Mouse (Mus musculus): ENCODE data around the gene Tssc4. TPM values are rescaled to one million over a fixed set of nuclear protein-coding genes. Genes with fewer than 3 reads are reported as not detected.

Tssc4 gene
- polyA plus RNA-seq, 1 experiment, result 85.1 TPM

GRCm38 (mm10) chr7:143033581-143033980 is 35.5 kb upstream of the Tssc4 start:
- no peak for TF ChIP-seq CTCF (IDR thresholded peaks at IDR 0.05; ENCODE audit: insufficient read depth, low read length)
- WGBS, result 74% methylated on average over 4 of the region's 4 CpGs
- Histone ChIP-seq H3K4me1 (ENCODE audit: control insufficient read depth, insufficient read depth, low read length) (no peaks in the 10 kb centered on the region; the same call in 1 of the 2 replicates), H3K4me3 (replicated peaks; ENCODE audit: extremely low read depth, low read depth, low read length) (no peak overlapping the region)
- no peak for DNase-seq

GRCm38 (mm10) chr7:143034112-143034511 is 34.9 kb upstream of the Tssc4 start:
- WGBS, result 96% methylated on average over 2 of the region's 2 CpGs
- TF ChIP-seq CTCF (IDR thresholded peaks at IDR 0.05; ENCODE audit: insufficient read depth, low read length) (no peak), POLR2A (IDR thresholded peaks at IDR 0.05; ENCODE audit: borderline replicate concordance, extremely low read depth, low read depth, low read length) (no peak)

GRCm38 (mm10) chr7:143034519-143035450 is 34.3 kb upstream of the Tssc4 start:
- no peak for TF ChIP-seq POLR2A (IDR thresholded peaks at IDR 0.05; ENCODE audit: borderline replicate concordance, extremely low read depth, low read depth, low read length)
- no peak for TF ChIP-seq CTCF (IDR thresholded peaks at IDR 0.05; ENCODE audit: insufficient read depth, low read length)
- no peak for DNase-seq
- 75% methylated on average over 8 of the region's 8 CpGs for WGBS

More at GRCm38 (mm10) chr7:143034112-143034511, 34.9 kb upstream of the Tssc4 start:
- no peak for DNase-seq
- no peak overlapping the region for H3K4me3 ChIP-seq (replicated peaks; ENCODE audit: extremely low read depth, low read depth, low read length)
- H3K4me1 ChIP-seq (ENCODE audit: control insufficient read depth, insufficient read depth, low read length), result no peaks in the 10 kb centered on the region; the same call in 1 of the 2 replicates

GRCm38 (mm10) chr7:143036787-143037186 is 32.3 kb upstream of the Tssc4 start:
- Histone ChIP-seq H3K4me1 (ENCODE audit: control insufficient read depth, insufficient read depth, low read length) (peaks cover 7% of the 10 kb centered on the region), H3K4me3 (replicated peaks; ENCODE audit: extremely low read depth, low read depth, low read length) (no peak overlapping the region)
- TF ChIP-seq POLR2A (IDR thresholded peaks at IDR 0.05; ENCODE audit: borderline replicate concordance, extremely low read depth, low read depth, low read length), result no peak
- TF ChIP-seq CTCF (IDR thresholded peaks at IDR 0.05; ENCODE audit: insufficient read depth, low read length), result no peak
- DNase-seq, result no peak
- 89% methylated on average over 3 of the region's 3 CpGs for WGBS

More at GRCm38 (mm10) chr7:143034519-143035450, 34.3 kb upstream of the Tssc4 start:
- no peak overlapping the region for H3K4me3 ChIP-seq (replicated peaks; ENCODE audit: extremely low read depth, low read depth, low read length)
- no peaks in the 10 kb centered on the region; the same call in 1 of the 2 replicates for H3K4me1 ChIP-seq (ENCODE audit: control insufficient read depth, insufficient read depth, low read length)

- DNase-seq, result no peak
- H3K4me1 ChIP-seq (ENCODE audit: control insufficient read depth, insufficient read depth, low read length), result peaks cover 11% of the 10 kb centered on the region
- WGBS, result 90% methylated on average over 4 of the region's 4 CpGs
- H3K4me3 ChIP-seq (replicated peaks; ENCODE audit: extremely low read depth, low read depth, low read length), result no peak overlapping the region
- TF ChIP-seq CTCF (IDR thresholded peaks at IDR 0.05; ENCODE audit: insufficient read depth, low read length), result no peak
- TF ChIP-seq POLR2A (IDR thresholded peaks at IDR 0.05; ENCODE audit: borderline replicate concordance, extremely low read depth, low read depth, low read length), result no peak
Measured at GRCm38 (mm10) chr7:143037306-143037705, 31.7 kb upstream of the Tssc4 start.

- no peak for DNase-seq
- H3K4me1 ChIP-seq (ENCODE audit: control insufficient read depth, insufficient read depth, low read length), result peaks cover 14% of the 10 kb centered on the region
- 82% methylated on average over 3 of the region's 3 CpGs for WGBS
- TF ChIP-seq POLR2A (IDR thresholded peaks at IDR 0.05; ENCODE audit: borderline replicate concordance, extremely low read depth, low read depth, low read length) (no peak), CTCF (IDR thresholded peaks at IDR 0.05; ENCODE audit: insufficient read depth, low read length) (no peak)
- H3K4me3 ChIP-seq (replicated peaks; ENCODE audit: extremely low read depth, low read depth, low read length), result no peak overlapping the region
Measured at GRCm38 (mm10) chr7:143038174-143038931, 30.7 kb upstream of the Tssc4 start.

- no peak for DNase-seq
- 93% methylated on average over 3 of the region's 3 CpGs for WGBS
- H3K4me1 ChIP-seq (ENCODE audit: control insufficient read depth, insufficient read depth, low read length), result peaks cover 14% of the 10 kb centered on the region
- H3K4me3 ChIP-seq (replicated peaks; ENCODE audit: extremely low read depth, low read depth, low read length), result no peak overlapping the region
- TF ChIP-seq CTCF (IDR thresholded peaks at IDR 0.05; ENCODE audit: insufficient read depth, low read length) (no peak), POLR2A (IDR thresholded peaks at IDR 0.05; ENCODE audit: borderline replicate concordance, extremely low read depth, low read depth, low read length) (no peak)
Measured at GRCm38 (mm10) chr7:143040561-143040960, 28.5 kb upstream of the Tssc4 start.

- DNase-seq, result no peak
- WGBS, result 47% methylated on average over 3 of the region's 3 CpGs
- no peak overlapping the region for H3K4me3 ChIP-seq (replicated peaks; ENCODE audit: extremely low read depth, low read depth, low read length)
- H3K4me1 ChIP-seq (ENCODE audit: control insufficient read depth, insufficient read depth, low read length), result peaks cover 14% of the 10 kb centered on the region
- TF ChIP-seq POLR2A (IDR thresholded peaks at IDR 0.05; ENCODE audit: borderline replicate concordance, extremely low read depth, low read depth, low read length) (no peak), CTCF (IDR thresholded peaks at IDR 0.05; ENCODE audit: insufficient read depth, low read length) (no peak)
Measured at GRCm38 (mm10) chr7:143041138-143041822, 27.8 kb upstream of the Tssc4 start.

- peaks cover 18% of the 10 kb centered on the region for H3K4me1 ChIP-seq (ENCODE audit: control insufficient read depth, insufficient read depth, low read length)
- WGBS, result 47% methylated on average over 3 of the region's 3 CpGs
- TF ChIP-seq POLR2A (IDR thresholded peaks at IDR 0.05; ENCODE audit: borderline replicate concordance, extremely low read depth, low read depth, low read length), result no peak
- no peak for TF ChIP-seq CTCF (IDR thresholded peaks at IDR 0.05; ENCODE audit: insufficient read depth, low read length)
- DNase-seq, result no peak
- H3K4me3 ChIP-seq (replicated peaks; ENCODE audit: extremely low read depth, low read depth, low read length), result no peak overlapping the region
Measured at GRCm38 (mm10) chr7:143042089-143042488, 27.0 kb upstream of the Tssc4 start.
